Mouse (Mus musculus) MEL (cell line): Measurements from ENCODE around the gene Cand2.

ENCODE experiments used
- CTCF ChIP-seq, 3 experiments: IDR thresholded peaks in 2 of 3; conservative IDR thresholded peaks in 1 of 3; 2 replicates each; pipeline ENCODE4 v1.5.1; 2011 to 2012; ENCODE audit warnings: low read length in 3 of 3, low read depth in 2 of 3, mild to moderate bottlenecking in 2 of 3, improper control_type of control experiment in 1 of 3, inconsistent platforms in 1 of 3, mixed read lengths in 1 of 3, moderate library complexity in 1 of 3; ENCODE audit not compliant: control insufficient read depth in 1 of 3, insufficient read depth in 1 of 3, poor library complexity in 1 of 3, severe bottlenecking in 1 of 3
- ETS1 ChIP-seq: IDR thresholded peaks from 2 replicates; pipeline ENCODE4 v1.6.1; 2012; ENCODE audit warnings: low read depth, mild to moderate bottlenecking, inconsistent platforms, low read length, improper control_type of control experiment, moderate library complexity
- GATA1 ChIP-seq: IDR thresholded peaks from 2 replicates; pipeline ENCODE4 v1.6.1; 2011; ENCODE audit warnings: low read depth, low read length, improper control_type of control experiment
- MAFK ChIP-seq: IDR thresholded peaks from 2 replicates; pipeline ENCODE4 v1.6.1; 2011; ENCODE audit warnings: low read depth, mild to moderate bottlenecking, low read length, improper control_type of control experiment, borderline replicate concordance
- MAX ChIP-seq: IDR thresholded peaks from 2 replicates; pipeline ENCODE4 v1.6.1; 2011; ENCODE audit warnings: low read length, improper control_type of control experiment
- MAZ ChIP-seq: IDR thresholded peaks from 2 replicates; pipeline ENCODE4 v1.6.1; 2012; ENCODE audit warnings: low read depth, mild to moderate bottlenecking, inconsistent platforms, low read length, improper control_type of control experiment
- NRF1 ChIP-seq: IDR thresholded peaks from 2 replicates; pipeline ENCODE4 v1.6.1; 2014; ENCODE audit warnings: low read depth, mild to moderate bottlenecking, inconsistent platforms, low read length, improper control_type of control experiment, moderate library complexity; ENCODE audit not compliant: poor library complexity, insufficient read depth, severe bottlenecking
- POLR2A ChIP-seq, 2 experiments: IDR thresholded peaks; 2 replicates each; pipeline ENCODE4 v1.6.1; 2011 to 2012; ENCODE audit warnings: low read length in 2 of 2, mild to moderate bottlenecking in 2 of 2, control low read depth in 1 of 2, improper control_type of control experiment in 1 of 2, low read depth in 1 of 2, moderate library complexity in 1 of 2; ENCODE audit not compliant: control insufficient read depth in 1 of 2, insufficient read depth in 1 of 2, poor library complexity in 1 of 2
- POLR2AphosphoS2 ChIP-seq: IDR thresholded peaks from 2 replicates; pipeline ENCODE4 v1.6.1; 2011; ENCODE audit warnings: low read length, improper control_type of control experiment
- RCOR1 ChIP-seq: IDR thresholded peaks from 2 replicates; pipeline ENCODE4 v1.6.1; 2012; ENCODE audit warnings: low read depth, mild to moderate bottlenecking, inconsistent platforms, low read length, improper control_type of control experiment
- TAL1 ChIP-seq: IDR thresholded peaks from 2 replicates; pipeline ENCODE4 v1.6.1; 2012; ENCODE audit warnings: mild to moderate bottlenecking, inconsistent platforms, low read length, moderate library complexity, mixed read lengths
- TCF12 ChIP-seq: IDR thresholded peaks from 2 replicates; pipeline ENCODE4 v1.6.1; 2014; ENCODE audit warnings: low read depth, mild to moderate bottlenecking, inconsistent platforms, low read length, improper control_type of control experiment, moderate library complexity
- USF1 ChIP-seq: IDR thresholded peaks from 2 replicates; pipeline ENCODE4 v1.6.1; 2014; ENCODE audit warnings: low read depth, mild to moderate bottlenecking, inconsistent platforms, low read length, improper control_type of control experiment, moderate library complexity

GRCm38 (mm10) chr6:115804432-115805192, 30.3 kb downstream of the Cand2 start:
- TF ChIP-seq MAX (peak; percentile 42; the same call in 1 of the 2 replicates), CTCF (IDR thresholded peaks at IDR 0.05 in 2 of 3, conservative IDR thresholded peaks at IDR 0.05 in 1 of 3; ENCODE audit: control insufficient read depth in 1 of 3, insufficient read depth in 1 of 3, low read depth in 2 of 3, low read length in 3 of 3, poor library complexity in 1 of 3, severe bottlenecking in 1 of 3) (no peak), TAL1 (no peak), ETS1 (no peak), TCF12 (no peak), MAZ (no peak), MAFK (no peak), POLR2AphosphoS2 (peak; percentile 72), NRF1 (no peak), POLR2A (IDR thresholded peaks at IDR 0.05; ENCODE audit: control insufficient read depth in 1 of 2, insufficient read depth in 1 of 2, low read depth in 1 of 2, low read length in 2 of 2, poor library complexity in 1 of 2) (peak; percentile 8 to 79; a peak in 2 of 4 replicates), GATA1 (no peak), RCOR1 (no peak), USF1 (peak; percentile 31; the same call in 1 of the 2 replicates)
